Mouse (Mus musculus): ENCODE measurements at regions not wholly inside any gene's neighbourhood (a gene's known extent, or its start where the extent isn't known, plus 50 kb on each side); places are given as distances from the start of the nearest gene placed in this dataset.
A peak's percentile ranks its signal among the peaks of the same experiment; 100 is the strongest.

DNA sequence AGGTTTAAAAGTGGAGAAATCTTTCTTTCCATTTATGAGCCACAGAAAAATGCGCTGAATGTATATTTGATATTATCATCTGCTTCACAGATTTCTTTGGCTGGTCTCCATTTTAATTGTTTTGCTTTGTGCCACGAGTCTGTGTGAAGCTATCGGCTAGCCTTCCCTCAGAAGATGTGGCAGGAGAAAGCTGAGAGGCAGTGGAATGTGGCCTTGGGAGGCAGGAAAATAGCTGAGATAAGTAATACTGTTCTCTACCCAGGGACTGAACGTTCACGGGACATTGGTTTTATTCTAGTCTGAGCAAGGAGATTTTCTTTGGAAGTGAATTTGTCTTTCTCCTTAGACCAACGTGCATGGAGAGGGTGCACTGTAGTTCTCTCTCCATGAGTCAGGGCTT, 112.3 kb downstream of the Qpct start:
- H3K27me3 ChIP-seq: no peaks in the 10 kb centered on the region
- H3K4me2 ChIP-seq: no peak overlapping the region
- peaks cover 11% of the 10 kb centered on the region for H3K4me1 ChIP-seq (replicated peaks)
- 22% methylated on average over 6 of the region's 6 CpGs for WGBS
- ATAC-seq (replicated peaks; ENCODE audit: insufficient number of reproducible peaks, insufficient read depth, low FRiP score, low read depth): no peak
- H3K9me3 ChIP-seq (replicated peaks): no peaks in the 10 kb centered on the region
- no peaks in the 10 kb centered on the region for H3K36me3 ChIP-seq
- H3K27ac ChIP-seq: no peak overlapping the region
- no peak overlapping the region for H3K9ac ChIP-seq
- no peak overlapping the region for H3K4me3 ChIP-seq

DNA sequence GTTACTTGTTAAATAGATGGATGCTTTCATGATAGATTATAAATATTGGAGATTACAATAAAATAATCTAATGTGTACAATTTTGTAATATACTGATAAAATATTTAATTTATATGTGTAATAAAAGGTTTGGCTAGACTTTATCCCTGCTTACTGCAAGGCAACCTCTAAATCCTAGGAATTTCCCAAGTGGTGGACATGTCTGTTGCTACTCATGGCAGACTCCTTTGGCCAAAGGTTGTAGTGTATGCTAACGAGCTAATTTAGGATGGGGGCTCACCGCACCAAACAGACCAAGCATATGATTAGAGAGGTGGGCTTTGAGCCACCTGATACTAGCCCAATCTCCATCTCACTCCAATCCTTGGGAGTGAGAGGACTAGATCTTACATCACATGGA, 102.4 kb downstream of the Qpct start:
- WGBS: 79% methylated on average over 2 of the region's 2 CpGs
- Histone ChIP-seq H3K4me2 (no peak overlapping the region), H3K27ac (no peak overlapping the region), H3K36me3 (no peaks in the 10 kb centered on the region), H3K4me3 (no peak overlapping the region), H3K9me3 (replicated peaks) (no peaks in the 10 kb centered on the region), H3K9ac (no peak overlapping the region), H3K27me3 (no peaks in the 10 kb centered on the region), H3K4me1 (replicated peaks) (no peaks in the 10 kb centered on the region)
- no peak for ATAC-seq (replicated peaks; ENCODE audit: insufficient number of reproducible peaks, insufficient read depth, low FRiP score, low read depth)

DNA sequence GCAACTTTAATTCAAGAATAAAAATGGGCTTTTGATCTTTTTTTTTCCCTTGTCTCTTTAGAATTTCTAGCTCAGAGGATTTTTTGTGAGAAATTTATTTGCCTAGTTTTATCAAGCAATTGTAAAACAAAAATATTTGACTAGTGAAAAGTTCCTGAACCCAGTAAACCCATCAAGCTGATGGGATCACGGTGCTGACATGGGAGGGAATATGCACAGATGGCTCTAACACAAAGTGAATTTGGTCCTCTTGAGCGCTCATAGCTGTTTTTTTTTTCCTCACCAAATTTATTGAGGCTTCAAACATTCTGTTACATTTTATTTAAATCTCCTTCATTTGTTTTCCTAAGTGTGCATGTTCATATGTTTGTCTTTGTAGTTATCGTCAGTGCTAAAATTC, 101.1 kb downstream of the Qpct start:
- ATAC-seq (replicated peaks; ENCODE audit: insufficient number of reproducible peaks, insufficient read depth, low FRiP score, low read depth): no peak
- H3K4me2 ChIP-seq: no peak overlapping the region
- no peaks in the 10 kb centered on the region for H3K27me3 ChIP-seq
- H3K27ac ChIP-seq: no peak overlapping the region
- WGBS: 72% methylated on average over 3 of the region's 3 CpGs
- no peaks in the 10 kb centered on the region for H3K36me3 ChIP-seq
- H3K9me3 ChIP-seq (replicated peaks): no peaks in the 10 kb centered on the region
- no peak overlapping the region for H3K4me3 ChIP-seq
- H3K4me1 ChIP-seq (replicated peaks): no peaks in the 10 kb centered on the region
- H3K9ac ChIP-seq: no peak overlapping the region

DNA sequence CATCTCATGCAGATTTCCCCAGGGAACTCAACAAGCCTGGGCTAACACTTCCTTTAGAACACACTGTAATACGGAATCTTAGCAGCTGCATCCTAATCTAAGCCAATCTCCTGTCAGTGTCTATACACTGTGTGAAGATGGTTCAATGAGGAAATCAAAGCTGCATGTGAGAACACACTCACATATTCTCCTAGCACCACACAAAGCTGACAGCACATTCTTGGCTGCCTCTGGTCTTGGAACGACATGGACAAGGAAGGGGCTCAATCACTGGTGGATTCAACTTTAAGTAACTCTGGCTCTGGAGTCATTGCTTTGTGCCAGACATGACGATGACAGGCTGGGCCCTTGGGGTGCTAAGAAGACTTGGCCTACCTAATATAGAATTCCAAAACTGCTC, 96.2 kb downstream of the Qpct start:
- ATAC-seq (replicated peaks; ENCODE audit: insufficient number of reproducible peaks, insufficient read depth, low FRiP score, low read depth): 0 out of 2 replicates have a peak, but pooled peaks have one; percentile 22
- H3K27ac ChIP-seq: no peak overlapping the region
- no peaks in the 10 kb centered on the region for H3K4me1 ChIP-seq (replicated peaks)
- 54% methylated on average over 3 of the region's 3 CpGs for WGBS
- no peak overlapping the region for H3K4me2 ChIP-seq
- H3K4me3 ChIP-seq: no peak overlapping the region
- no peak overlapping the region for H3K9ac ChIP-seq
- no peaks in the 10 kb centered on the region for H3K27me3 ChIP-seq
- no peaks in the 10 kb centered on the region for H3K36me3 ChIP-seq
- no peaks in the 10 kb centered on the region for H3K9me3 ChIP-seq (replicated peaks)

DNA sequence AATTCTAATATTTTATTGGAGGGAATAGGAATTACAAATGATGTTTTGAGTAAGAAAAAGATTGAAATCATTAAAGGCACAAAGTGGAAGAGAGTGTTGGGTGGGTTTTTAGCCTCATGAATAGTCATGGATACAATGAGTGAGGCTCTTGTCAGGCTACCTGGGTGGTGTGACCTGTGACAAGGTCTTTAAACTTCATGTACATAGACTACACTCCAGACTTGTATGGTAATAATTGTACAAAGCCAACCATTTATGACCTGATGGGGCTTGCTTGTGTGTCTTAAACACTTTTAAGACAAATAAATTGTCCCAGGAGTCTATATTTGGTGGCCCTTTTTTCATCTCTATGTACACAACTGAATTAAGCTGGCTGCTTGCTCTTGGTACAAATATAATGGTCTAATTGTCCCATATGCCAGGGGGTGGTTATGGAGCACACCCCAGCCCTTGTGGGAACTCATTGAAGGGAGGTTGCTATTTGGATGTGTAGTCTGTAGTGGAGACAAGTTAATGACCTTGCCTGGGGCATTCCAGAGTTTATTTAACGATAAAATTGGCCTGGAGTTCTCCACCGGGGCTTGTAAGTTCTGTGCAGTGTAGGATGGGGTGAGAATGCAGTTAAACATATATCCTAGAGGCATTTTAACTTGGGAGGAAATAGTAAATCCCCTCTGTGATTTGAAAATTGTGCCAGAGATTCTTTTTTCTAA, 93.4 kb downstream of the Qpct start:
- H3K9me3 ChIP-seq (replicated peaks): no peaks in the 10 kb centered on the region
- ATAC-seq (replicated peaks; ENCODE audit: insufficient number of reproducible peaks, insufficient read depth, low FRiP score, low read depth): no peak
- 51% methylated on average over 2 of the region's 2 CpGs for WGBS

DNA sequence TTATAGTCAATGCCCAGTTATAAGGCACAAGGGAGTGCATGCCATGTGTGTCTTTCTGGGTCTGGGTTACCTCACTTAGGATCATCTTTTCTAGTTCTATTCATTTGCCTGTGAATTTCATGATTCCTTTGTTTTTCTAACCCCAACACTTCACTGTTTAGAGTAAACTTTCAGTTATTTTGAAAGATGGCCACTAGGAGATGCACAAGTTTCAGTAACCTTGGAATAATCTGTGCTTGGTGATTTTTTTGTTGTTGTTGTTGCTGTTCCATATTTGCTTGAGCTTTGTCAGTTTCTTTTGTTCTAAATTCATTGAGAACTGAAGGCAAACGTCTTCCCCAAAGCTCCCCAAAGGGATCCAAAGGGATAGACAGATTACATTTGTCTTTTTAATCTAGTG, 91.3 kb downstream of the Qpct start:
- ATAC-seq (replicated peaks; ENCODE audit: insufficient number of reproducible peaks, insufficient read depth, low FRiP score, low read depth): no peak
- no peak overlapping the region for H3K27ac ChIP-seq
- no peaks in the 10 kb centered on the region for H3K36me3 ChIP-seq
- no peak overlapping the region for H3K9ac ChIP-seq
- no peaks in the 10 kb centered on the region for H3K4me1 ChIP-seq (replicated peaks)
- H3K4me3 ChIP-seq: no peak overlapping the region
- H3K9me3 ChIP-seq (replicated peaks): no peaks in the 10 kb centered on the region
- WGBS: 25% methylated on average over 1 of the region's 1 CpGs
- no peak overlapping the region for H3K4me2 ChIP-seq
- H3K27me3 ChIP-seq: no peaks in the 10 kb centered on the region

More for the DNA sequence above, 93.4 kb downstream of the Qpct start:
- no peak overlapping the region for H3K27ac ChIP-seq
- H3K27me3 ChIP-seq: no peaks in the 10 kb centered on the region
- no peak overlapping the region for H3K9ac ChIP-seq
- no peak overlapping the region for H3K4me3 ChIP-seq
- H3K4me1 ChIP-seq (replicated peaks): no peaks in the 10 kb centered on the region
- H3K36me3 ChIP-seq: no peaks in the 10 kb centered on the region
- no peak overlapping the region for H3K4me2 ChIP-seq

Data from heart, embryonic 15.5 days (tissue).